Mouse (Mus musculus): Measurements from ENCODE around the gene Gm49337.
A peak's percentile ranks its signal among the peaks of the same experiment; 100 is the strongest.

Gm49337 gene

DNA sequence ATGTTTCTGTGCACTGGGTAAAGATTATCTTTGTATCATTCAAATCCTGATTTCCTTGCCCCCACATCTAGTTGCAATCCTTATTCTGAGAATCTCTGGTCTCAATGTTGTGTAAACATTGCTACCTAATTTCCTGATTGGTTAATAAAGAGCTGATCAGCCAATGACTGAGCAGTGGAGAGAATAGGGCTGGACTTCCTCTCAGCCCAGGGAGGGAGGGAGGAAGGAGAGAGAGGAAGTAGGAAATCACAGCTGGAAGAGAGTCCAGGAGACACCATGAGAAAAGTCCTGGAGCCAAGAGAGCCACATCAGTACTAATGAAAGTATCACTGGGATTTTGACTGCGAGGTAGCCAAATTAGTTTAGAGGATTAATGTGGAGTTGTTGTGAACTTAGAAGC is 163.1 kb downstream of the Gm49337 start:
- DNase-seq (ENCODE audit: low spot score) = no peak

DNA sequence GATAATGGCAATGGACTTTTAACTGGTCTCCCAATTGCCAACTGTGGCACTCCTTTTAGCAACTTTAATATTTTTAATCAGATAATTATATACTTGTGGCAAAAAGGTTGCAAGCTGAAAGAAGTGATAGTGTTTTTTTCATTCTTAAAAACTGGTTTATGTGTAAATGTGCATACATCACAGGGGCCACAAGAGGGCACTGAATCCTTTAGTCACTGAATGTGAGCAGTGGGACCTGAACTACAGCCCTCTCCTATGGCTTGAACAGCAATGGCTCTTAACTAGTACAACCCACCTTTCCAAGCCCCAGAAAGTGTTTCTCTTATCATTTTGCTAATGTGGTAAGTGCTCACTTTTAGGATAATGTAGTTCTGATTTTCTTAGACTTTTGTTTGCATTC is 168.9 kb downstream of the Gm49337 start:
- DNase-seq (ENCODE audit: low spot score) = peak; percentile 50
